In genomic region chr9:106892552-106892875, GRCm38 (mm10) we compare ENCODE assay signal across 7 mouse cellular contexts. TPM values are rescaled to one million over a fixed set of nuclear protein-coding genes. Genes with fewer than 3 reads are reported as not detected.
DNase-seq lines count a peak whose midpoint lies in the region; ATAC-seq and TF ChIP-seq lines count a peak whose summit lies in the region.

No protein-coding gene starts in this region.

- TF ChIP-seq EP300 in lung, postnatal 0 days (IDR thresholded peaks at IDR 0.05), result no peak

- 1% methylated on average over 9 of the region's 9 CpGs for WGBS in lung, postnatal 0 days
- WGBS in forebrain, embryonic 11.5 days, result 1% methylated on average over 9 of the region's 9 CpGs
- 1% methylated on average over 9 of the region's 9 CpGs for WGBS in limb, embryonic 13.5 days
- under 1% methylated on average over 9 of the region's 9 CpGs for WGBS in stomach, embryonic 15.5 days

- peak overlapping the region; percentile 47 for H3K9ac ChIP-seq in lung, postnatal 0 days (replicated peaks; ENCODE audit: low read depth)
- H3K9ac ChIP-seq in forebrain, embryonic 11.5 days (ENCODE audit: low read length), result peak overlapping the region; percentile 95
- peak overlapping the region; percentile 77 for H3K9ac ChIP-seq in limb, embryonic 13.5 days
- H3K9ac ChIP-seq in stomach, embryonic 15.5 days, result peak overlapping the region; percentile 34

- no peak for TF ChIP-seq CTCF in lung, postnatal 0 days (IDR thresholded peaks at IDR 0.05)

- H3K4me3 ChIP-seq in lung, postnatal 0 days (ENCODE audit: low read depth, low read length), result peak overlapping the region; percentile 74
- peak overlapping the region; percentile 90 for H3K4me3 ChIP-seq in forebrain, embryonic 11.5 days (ENCODE audit: low read depth, low read length)
- H3K4me3 ChIP-seq in limb, embryonic 13.5 days, result peak overlapping the region; percentile 82
- peak overlapping the region; percentile 95 for H3K4me3 ChIP-seq in stomach, embryonic 15.5 days (replicated peaks)

- ATAC-seq in lung, postnatal 0 days, result no peak
- no peak for ATAC-seq in forebrain, embryonic 11.5 days (replicated peaks; ENCODE audit: low FRiP score)
- ATAC-seq in limb, embryonic 13.5 days (ENCODE audit: low FRiP score, low read depth), result no peak
- no peak; the same call in 1 of the 2 replicates for ATAC-seq in stomach, embryonic 15.5 days (ENCODE audit: insufficient read depth, low FRiP score, low read depth)

- no peaks in the 10 kb centered on the region for H3K27me3 ChIP-seq in lung, postnatal 0 days (replicated peaks; ENCODE audit: insufficient read depth, low read length)
- H3K27me3 ChIP-seq in forebrain, embryonic 11.5 days (ENCODE audit: control insufficient read depth, insufficient read depth, low read length), result no peaks in the 10 kb centered on the region
- H3K27me3 ChIP-seq in limb, embryonic 13.5 days, result no peaks in the 10 kb centered on the region
- no peaks in the 10 kb centered on the region for H3K27me3 ChIP-seq in stomach, embryonic 15.5 days (replicated peaks)

- H3K36me3 ChIP-seq in lung, postnatal 0 days (ENCODE audit: insufficient read depth, low read length), result peaks cover 5% of the 10 kb centered on the region
- peaks cover 7% of the 10 kb centered on the region for H3K36me3 ChIP-seq in forebrain, embryonic 11.5 days (ENCODE audit: control insufficient read depth, insufficient read depth, low read length)
- peaks cover 30% of the 10 kb centered on the region for H3K36me3 ChIP-seq in limb, embryonic 13.5 days
- H3K36me3 ChIP-seq in stomach, embryonic 15.5 days, result peaks cover 16% of the 10 kb centered on the region

- H3K4me2 ChIP-seq in lung, postnatal 0 days (replicated peaks; ENCODE audit: low read depth, low read length), result peak overlapping the region; percentile 68
- peak overlapping the region; percentile 91 for H3K4me2 ChIP-seq in forebrain, embryonic 11.5 days (ENCODE audit: low read depth, low read length, severe bottlenecking)
- H3K4me2 ChIP-seq in limb, embryonic 13.5 days (replicated peaks), result peak overlapping the region; percentile 78
- peak overlapping the region; percentile 76 for H3K4me2 ChIP-seq in stomach, embryonic 15.5 days

- H3K4me1 ChIP-seq in lung, postnatal 0 days (ENCODE audit: insufficient read depth, low read depth, low read length), result peaks cover 5% of the 10 kb centered on the region; the same call in 1 of the 2 replicates
- H3K4me1 ChIP-seq in forebrain, embryonic 11.5 days (replicated peaks; ENCODE audit: control insufficient read depth, insufficient read depth, low read length), result peaks cover 11% of the 10 kb centered on the region
- peaks cover 42% of the 10 kb centered on the region for H3K4me1 ChIP-seq in limb, embryonic 13.5 days
- H3K4me1 ChIP-seq in stomach, embryonic 15.5 days, result peaks cover 24% of the 10 kb centered on the region

- no peaks in the 10 kb centered on the region for H3K9me3 ChIP-seq in lung, postnatal 0 days (ENCODE audit: low read length)
- H3K9me3 ChIP-seq in forebrain, embryonic 11.5 days (ENCODE audit: control insufficient read depth, low read length), result no peaks in the 10 kb centered on the region
- no peaks in the 10 kb centered on the region for H3K9me3 ChIP-seq in limb, embryonic 13.5 days
- H3K9me3 ChIP-seq in stomach, embryonic 15.5 days, result no peaks in the 10 kb centered on the region

- peak overlapping the region; percentile 88 for H3K27ac ChIP-seq in lung, postnatal 0 days (ENCODE audit: low read length)
- peak overlapping the region; percentile 77 for H3K27ac ChIP-seq in forebrain, embryonic 11.5 days (ENCODE audit: low read depth, low read length)
- peak overlapping the region; percentile 91 for H3K27ac ChIP-seq in limb, embryonic 13.5 days
- peak overlapping the region; percentile 96 for H3K27ac ChIP-seq in stomach, embryonic 15.5 days

- no peak for DNase-seq in lung, postnatal 0 days (ENCODE audit: low spot score)
- no peak for DNase-seq in lung, postnatal 10 days
- DNase-seq in forebrain, embryonic 11.5 days (ENCODE audit: low spot score), result no peak
- DNase-seq in Muller cell, postnatal 12 days (ENCODE audit: inconsistent ontology term), result no peak
- no peak for DNase-seq in urinary bladder, postnatal 36 days (ENCODE audit: low spot score in 2 of 2)

RNA-seq across cellular contexts. Expression of gene Manf, which starts 0.7 kb away (rescaled TPM):
- polyA plus RNA-seq in lung, postnatal 0 days (2015; fragmentation: Nextera tagmentation; extraction: Ambion mirVana), result 171 and 218 TPM in 2 replicates
- polyA plus RNA-seq in forebrain, embryonic 11.5 days (2014; fragmentation: Nextera tagmentation; extraction: Ambion mirVana), result 242 and 264 TPM in 2 replicates
- 254 and 278 TPM in 2 replicates for polyA plus RNA-seq in limb, embryonic 13.5 days (2015; fragmentation: Nextera tagmentation; extraction: Ambion mirVana)
- polyA plus RNA-seq in stomach, embryonic 15.5 days (2015; fragmentation: Nextera tagmentation; extraction: Ambion mirVana), result 349 and 373 TPM in 2 replicates

RNA-seq across cellular contexts. Expression of gene Rbm15b, which starts 5.3 kb away (rescaled TPM):
- polyA plus RNA-seq in lung, postnatal 0 days (2015; fragmentation: Nextera tagmentation; extraction: Ambion mirVana), result 4.5 and 5.2 TPM in 2 replicates
- 35.6 and 43.6 TPM in 2 replicates for polyA plus RNA-seq in forebrain, embryonic 11.5 days (2014; fragmentation: Nextera tagmentation; extraction: Ambion mirVana)
- polyA plus RNA-seq in limb, embryonic 13.5 days (2015; fragmentation: Nextera tagmentation; extraction: Ambion mirVana), result 9.8 and 10.6 TPM in 2 replicates
- 8.1 and 9.4 TPM in 2 replicates for polyA plus RNA-seq in stomach, embryonic 15.5 days (2015; fragmentation: Nextera tagmentation; extraction: Ambion mirVana)

Comparison
In these comparisons a context has a peak if more than half of its experiments do, and no peak if none do; other contexts are left out.
1. H3K9ac ChIP-seq: peak in every context shown above with its lines; median percentile 95 in forebrain, embryonic 11.5 days; 77 in limb, embryonic 13.5 days; 47 in lung, postnatal 0 days; 34 in stomach, embryonic 15.5 days.